Mouse (Mus musculus) urinary bladder, postnatal 4 days (tissue): ENCODE data around the gene Dock1.

Experiments used
- DNase-seq, 2 experiments: peaks; one replicate each; pipeline ENCODE4 v3.0.0; 2021 to 2022; ENCODE audit warnings: low spot score in 2 of 2

Gene Dock1

DNA sequence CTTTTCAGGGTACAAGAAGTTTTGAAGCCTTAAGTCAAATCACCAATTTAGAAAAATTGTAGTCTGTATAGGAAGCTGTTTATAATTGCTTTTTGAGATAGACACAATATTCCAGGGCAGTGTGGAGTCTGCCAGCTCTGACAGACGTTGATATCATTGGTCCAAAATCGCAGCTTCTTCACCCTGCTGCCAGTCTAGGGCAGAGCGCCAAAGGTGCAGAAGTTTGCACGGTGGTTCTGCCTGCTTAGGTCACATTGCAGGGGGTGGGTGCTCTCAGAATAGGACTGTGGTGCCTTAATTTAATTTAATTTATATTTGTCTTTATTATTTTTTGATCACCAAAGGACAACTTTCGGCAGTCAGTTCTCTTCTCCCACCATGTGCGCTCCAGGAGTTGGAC, 288.6 kb downstream of the Dock1 start:
- DNase-seq = no peak

DNA sequence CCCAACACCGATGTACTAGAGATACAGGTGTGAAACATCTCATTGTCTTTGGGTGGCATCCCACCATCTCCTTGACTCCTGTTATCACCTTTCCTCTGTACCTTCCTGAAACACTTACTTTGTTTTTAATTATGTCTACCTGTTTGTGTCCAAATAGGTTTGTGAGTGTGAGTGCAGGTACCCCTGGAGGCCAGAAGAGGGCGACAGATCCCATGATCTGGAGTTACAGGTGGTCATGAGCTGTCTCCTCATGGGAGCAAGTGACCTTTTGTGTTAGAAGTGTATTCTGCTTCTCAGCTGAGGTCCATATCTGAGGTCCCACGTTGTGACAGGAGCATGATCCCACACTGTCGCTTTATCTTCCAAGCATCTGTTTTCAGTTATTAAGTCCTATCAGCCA, 290.4 kb downstream of the Dock1 start:
- no peak for DNase-seq

DNA sequence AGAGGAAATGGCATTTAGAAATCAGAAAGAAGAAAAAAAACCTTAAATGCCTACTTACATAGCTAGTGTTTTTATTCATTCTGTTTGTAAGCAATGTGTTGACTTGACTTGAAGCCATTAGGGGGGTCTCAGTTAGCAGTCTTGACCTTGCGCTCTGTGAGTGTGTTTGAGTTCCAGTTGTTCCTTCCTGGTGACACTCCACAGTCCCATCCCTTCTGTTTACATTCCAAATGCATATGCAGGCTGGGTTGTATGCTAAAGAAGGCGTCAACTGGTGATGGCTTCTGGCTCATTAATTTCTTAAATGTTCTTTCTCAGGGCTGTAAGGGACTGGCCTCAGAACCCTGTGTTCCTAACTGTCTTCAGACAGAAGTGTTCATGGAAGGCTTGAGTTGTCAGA, 291.2 kb downstream of the Dock1 start:
- DNase-seq = no peak

DNA sequence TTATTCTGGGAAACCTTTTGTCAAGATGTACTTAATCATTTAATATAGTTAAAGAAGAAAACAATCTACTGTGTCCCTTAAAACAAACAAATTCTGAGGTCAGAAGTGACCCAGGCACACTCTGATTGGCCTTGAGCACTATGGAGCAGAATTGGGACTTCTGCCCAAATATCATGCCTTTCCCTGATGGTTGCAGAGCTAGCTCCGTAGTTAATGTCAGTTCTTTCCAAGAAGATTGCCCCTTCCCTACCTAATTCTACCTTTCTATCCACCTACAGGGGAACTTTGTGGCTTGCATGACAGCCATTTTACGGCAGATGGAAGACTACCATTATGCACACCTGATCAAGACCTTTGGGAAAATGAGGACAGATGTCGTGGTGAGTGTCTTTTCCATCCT, 319.8 kb downstream of the Dock1 start:
- DNase-seq = peak in 1 of 2 experiments; percentile 2

- DNase-seq = peak in 1 of 2 experiments; percentile 16
These were observed 320.5 kb downstream of the Dock1 start for GRCm38 (mm10) chr7:134990911-134991310.

GRCm38 (mm10) chr7:134994983-134995382, 324.5 kb downstream of the Dock1 start:
- DNase-seq = peak in 1 of 2 experiments; percentile 36

DNA sequence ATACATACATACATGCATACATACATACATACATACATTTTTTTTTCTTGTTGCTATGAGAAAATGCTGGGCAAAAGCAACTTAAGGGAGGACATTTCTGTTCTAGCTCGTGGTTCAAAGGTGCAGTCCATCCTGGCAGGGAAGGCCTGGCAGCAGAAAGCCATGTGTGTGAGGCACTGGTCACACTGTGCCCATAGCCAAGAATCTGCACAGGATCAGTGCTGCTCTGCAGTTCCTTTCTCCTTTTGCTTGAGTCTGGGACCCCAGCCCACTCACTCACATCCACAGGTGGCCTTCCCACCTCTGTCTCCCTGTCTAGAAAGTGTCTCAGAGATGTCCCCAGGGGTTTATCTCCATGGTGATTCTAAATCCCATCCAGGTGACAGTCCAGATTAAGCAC, 331.8 kb downstream of the Dock1 start:
- DNase-seq = peak in 1 of 2 experiments; percentile 47

- peak in 1 of 2 experiments; percentile 20 for DNase-seq
These were observed 332.4 kb downstream of the Dock1 start for GRCm38 (mm10) chr7:135002891-135003290.

DNA sequence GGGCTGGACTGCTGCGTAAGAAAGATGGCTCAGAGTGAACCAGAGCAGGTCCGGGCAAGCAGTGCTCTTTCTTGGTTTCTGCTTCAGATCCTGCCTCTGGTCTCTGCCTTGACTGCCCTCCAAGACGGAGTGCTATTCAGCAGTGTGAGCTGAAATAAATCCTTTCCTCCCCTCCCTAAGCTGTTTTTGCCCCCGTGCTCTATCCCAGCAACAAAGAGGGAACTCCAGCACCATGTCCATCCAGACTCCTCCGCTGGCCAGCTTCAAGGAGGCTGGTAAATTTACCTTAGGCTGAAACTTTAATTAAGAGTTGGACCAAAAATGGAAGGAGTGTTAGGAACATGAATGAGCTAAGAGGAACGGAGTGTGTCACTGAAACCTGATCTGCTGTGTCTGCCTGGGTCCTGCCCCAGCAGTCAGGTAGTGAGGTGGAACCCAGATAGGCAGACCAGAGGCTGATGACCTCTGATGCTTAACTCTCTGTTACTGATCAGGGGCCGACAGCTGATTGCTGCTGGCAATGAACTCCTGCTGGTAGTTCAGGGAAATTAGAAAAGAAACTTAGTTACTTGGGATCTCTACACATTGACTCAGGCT, 335.6 kb downstream of the Dock1 start:
- peak in 1 of 2 experiments; percentile 48 for DNase-seq

DNA sequence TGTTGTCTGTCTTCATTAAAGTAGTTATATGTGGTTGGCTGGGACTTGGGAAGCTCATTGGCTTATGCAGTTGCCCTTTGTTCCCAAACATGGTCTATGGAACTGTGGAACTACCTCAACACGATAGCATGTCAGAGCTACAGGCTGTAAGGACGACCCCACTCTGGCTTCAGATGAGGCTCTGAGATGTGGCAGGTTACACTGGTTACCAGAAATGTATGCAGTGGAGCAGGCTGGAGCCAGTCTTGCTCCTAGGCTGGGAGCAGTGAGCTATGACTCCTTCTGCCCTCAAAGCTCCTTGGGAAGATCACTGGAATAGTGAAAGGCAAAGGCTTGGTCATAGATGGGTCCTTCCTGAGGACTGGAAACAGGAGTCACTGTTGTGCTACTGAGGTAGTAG, 337.6 kb downstream of the Dock1 start:
- DNase-seq = peak in 1 of 2 experiments; percentile 30

DNA sequence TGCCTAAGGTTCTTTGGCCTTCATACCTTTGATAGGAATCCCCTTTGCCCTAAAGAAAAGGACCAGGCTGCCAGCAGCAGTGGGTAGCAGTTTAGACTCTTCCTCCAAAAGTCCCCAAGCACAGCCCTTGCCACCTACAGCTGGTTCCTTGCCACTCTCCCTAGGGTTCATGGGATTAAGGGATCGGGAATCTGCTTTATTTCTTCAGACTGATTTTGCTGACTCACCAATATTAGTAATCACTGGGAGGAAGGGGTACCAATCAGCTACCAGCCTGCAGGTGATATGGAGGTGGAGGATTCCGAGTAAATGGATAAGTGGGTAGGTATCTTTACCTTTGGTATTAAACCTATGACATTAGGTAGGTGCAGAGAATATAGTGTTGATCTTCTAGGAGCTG, 340.5 kb downstream of the Dock1 start:
- DNase-seq = no peak

DNA sequence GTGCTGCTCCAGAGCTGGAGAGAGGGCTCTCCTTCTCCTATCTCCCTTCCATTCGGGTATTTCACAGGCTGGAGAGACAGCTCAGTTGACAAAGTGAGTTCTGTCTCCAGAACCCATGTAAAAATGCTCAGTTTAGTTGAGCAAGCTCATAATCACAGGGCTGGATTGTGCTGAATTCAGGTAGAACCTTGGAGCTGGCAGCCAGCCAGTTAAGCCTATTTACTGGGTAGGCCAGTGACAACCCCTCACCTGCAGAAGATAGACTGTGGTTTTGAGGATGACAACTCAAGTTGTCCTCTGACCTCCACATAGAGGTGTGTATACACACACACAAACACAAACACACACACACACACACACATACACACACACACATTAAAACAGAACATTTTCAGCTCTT, 347.1 kb downstream of the Dock1 start:
- no peak for DNase-seq

- no peak for DNase-seq
These were observed 350.3 kb downstream of the Dock1 start for GRCm38 (mm10) chr7:135020762-135021161.

GRCm38 (mm10) chr7:135021544-135022100, 351.2 kb downstream of the Dock1 start:
- no peak for DNase-seq

GRCm38 (mm10) chr7:135024531-135024930, 354.1 kb downstream of the Dock1 start:
- DNase-seq = no peak

- DNase-seq = no peak
These were observed 358.3 kb downstream of the Dock1 start for GRCm38 (mm10) chr7:135028716-135029115.

GRCm38 (mm10) chr7:135029136-135029535, 358.7 kb downstream of the Dock1 start:
- DNase-seq = no peak

DNA sequence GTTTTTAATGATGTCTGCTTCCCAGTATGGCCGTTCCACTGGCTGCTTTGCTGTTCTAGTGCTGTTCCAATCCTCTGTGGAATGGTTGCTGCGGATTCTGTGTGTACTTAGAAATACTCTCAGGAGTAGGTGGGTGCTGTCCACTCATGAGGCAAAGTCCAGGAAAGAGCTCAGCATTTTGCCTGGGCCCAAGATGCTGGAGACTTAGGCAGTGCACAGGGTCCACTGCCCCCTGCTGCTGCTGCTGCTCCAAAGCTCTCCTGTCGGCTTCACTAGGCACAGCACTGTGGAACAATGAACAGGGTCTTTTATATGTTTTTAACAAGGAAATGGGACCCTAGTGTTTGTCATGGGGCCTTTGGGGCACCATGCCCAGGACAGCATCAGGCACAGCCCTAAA, 361.0 kb downstream of the Dock1 start:
- no peak for DNase-seq

DNA sequence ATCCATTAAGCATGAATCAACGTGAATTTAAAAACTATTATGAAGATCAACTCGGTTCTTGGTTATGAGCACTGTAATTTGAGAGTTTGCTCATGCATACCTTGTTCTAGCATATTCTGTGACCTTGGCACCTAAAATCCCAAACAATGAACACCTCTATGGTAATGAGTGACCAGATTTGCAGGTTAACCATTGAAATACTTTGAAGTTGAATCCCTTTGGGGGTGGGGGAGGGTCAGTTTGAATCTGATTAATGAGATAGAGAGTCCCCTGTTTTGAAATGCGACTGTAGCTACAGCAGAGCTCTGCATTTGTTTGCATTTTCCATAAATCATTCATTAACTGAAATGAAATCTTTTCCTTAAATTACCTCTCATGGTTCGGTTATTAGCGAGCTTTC, 364.4 kb downstream of the Dock1 start:
- DNase-seq = no peak

GRCm38 (mm10) chr7:135035651-135036050, 365.2 kb downstream of the Dock1 start:
- no peak for DNase-seq

GRCm38 (mm10) chr7:135038930-135039329, 368.5 kb downstream of the Dock1 start:
- no peak for DNase-seq

DNA sequence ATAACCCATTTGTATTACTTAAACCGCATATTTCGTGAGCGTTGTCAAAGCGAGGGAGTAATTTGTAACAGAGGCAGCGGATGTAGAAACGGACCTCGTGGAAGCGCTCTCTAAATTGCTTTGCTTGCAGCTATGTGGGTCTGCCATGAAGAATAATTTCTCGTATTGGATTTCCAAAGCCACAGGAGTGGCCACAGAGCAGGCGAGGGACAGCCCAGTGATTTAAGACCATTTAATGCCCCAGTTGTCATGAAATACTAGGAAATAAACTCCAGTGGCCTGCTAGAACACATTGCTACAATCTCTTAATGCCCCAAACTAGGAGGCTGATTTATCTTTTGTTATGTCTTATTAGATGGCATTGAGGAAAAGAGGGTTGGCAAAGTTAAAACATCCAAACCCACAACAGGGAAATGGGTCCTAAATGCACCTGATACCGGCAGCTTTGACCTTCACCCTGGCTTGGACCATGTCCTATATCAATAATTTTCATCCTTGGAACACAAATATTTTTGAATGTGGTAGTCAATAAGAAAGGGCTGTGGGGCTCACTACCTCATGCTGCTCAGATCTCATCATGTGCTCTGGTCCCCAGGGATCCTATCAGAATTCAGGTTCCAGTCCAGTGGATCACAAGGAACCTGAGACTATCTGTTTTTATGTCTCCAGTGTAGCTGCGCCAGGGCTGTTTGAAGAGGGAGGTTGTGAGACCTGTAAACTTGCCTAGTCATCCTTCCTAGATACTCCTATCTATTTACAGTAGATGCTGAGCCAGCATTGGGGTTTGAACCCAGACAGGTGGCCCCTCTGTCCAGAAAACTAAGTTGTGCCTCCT, 373.7 kb downstream of the Dock1 start:
- DNase-seq = no peak

- DNase-seq = no peak
These were observed 379.0 kb downstream of the Dock1 start for GRCm38 (mm10) chr7:135049416-135049815.
